Mouse (Mus musculus): ENCODE results near the gene Clasp2.

GRCm38 (mm10) chr9:113706108-113706507 lies 35.2 kb upstream of the Clasp2 start:
- 0 out of 2 replicates have a peak, but pooled peaks have one; percentile 28 for TF ChIP-seq POLR2A (IDR thresholded peaks at IDR 0.05; ENCODE audit: low read depth, low read length)
- TF ChIP-seq CTCF (IDR thresholded peaks at IDR 0.05; ENCODE audit: borderline replicate concordance, insufficient read depth, low read length): no peak

All from embryonic fibroblast, embryonic 13.5 days (primary cell).